Mouse (Mus musculus): ENCODE results near the gene Ntm.

Gene Ntm

GRCm38 (mm10) chr9:29482272-29482671, 480.7 kb downstream of the Ntm start:
- DNase-seq (ENCODE audit: low read depth, low spot score) = no peak

GRCm38 (mm10) chr9:29479051-29479450, 483.9 kb downstream of the Ntm start:
- DNase-seq (ENCODE audit: low read depth, low spot score) = no peak

GRCm38 (mm10) chr9:29477219-29477618, 485.7 kb downstream of the Ntm start:
- no peak for DNase-seq (ENCODE audit: low read depth, low spot score)

- no peak for DNase-seq (ENCODE audit: low read depth, low spot score)
Observed at GRCm38 (mm10) chr9:29473418-29473817, 489.5 kb downstream of the Ntm start.

- DNase-seq (ENCODE audit: low read depth, low spot score) = no peak
Observed at GRCm38 (mm10) chr9:29472226-29472625, 490.7 kb downstream of the Ntm start.

GRCm38 (mm10) chr9:29464756-29465155, 498.2 kb downstream of the Ntm start:
- no peak for DNase-seq (ENCODE audit: low read depth, low spot score)

DNA sequence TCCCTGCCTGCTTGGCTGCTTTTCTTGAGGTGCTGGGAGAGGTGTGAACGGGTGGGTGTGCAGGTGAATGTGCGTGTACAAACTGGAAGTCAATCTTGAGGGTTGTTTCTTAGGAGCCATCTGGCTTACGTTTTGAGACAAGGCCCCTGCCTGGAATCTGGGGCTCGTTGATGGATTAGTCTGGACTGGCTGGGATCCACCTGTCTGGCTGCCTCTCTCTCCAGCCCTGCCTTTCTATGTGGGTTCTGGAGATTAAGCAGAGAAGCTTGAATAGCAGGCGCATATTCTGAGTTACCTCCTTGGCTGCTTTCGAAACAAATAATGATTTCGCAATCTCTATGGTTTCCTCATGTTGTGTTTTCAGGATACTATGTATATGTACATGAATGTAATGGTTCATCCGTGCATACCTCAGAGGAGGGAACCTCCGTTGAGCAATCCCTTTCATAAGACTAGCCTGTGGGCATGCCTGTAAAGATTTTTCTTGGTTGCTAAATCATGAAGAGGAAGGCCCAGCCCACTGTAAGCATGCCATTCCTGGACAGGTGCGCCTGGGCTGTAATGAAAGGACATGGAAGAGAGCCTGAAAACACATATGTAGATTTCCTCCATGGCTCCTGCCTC, 499.9 kb downstream of the Ntm start:
- no peak for DNase-seq (ENCODE audit: low read depth, low spot score)

GRCm38 (mm10) chr9:29457976-29458572, 504.9 kb downstream of the Ntm start:
- DNase-seq (ENCODE audit: low read depth, low spot score) = no peak

- no peak for DNase-seq (ENCODE audit: low read depth, low spot score)
Observed at GRCm38 (mm10) chr9:29456014-29456413, 506.9 kb downstream of the Ntm start.

- DNase-seq (ENCODE audit: low read depth, low spot score) = no peak
Observed at GRCm38 (mm10) chr9:29451232-29451631, 511.7 kb downstream of the Ntm start.

- DNase-seq (ENCODE audit: low read depth, low spot score) = no peak
Observed at GRCm38 (mm10) chr9:29444001-29444400, 518.9 kb downstream of the Ntm start.

GRCm38 (mm10) chr9:29439401-29439800, 523.5 kb downstream of the Ntm start:
- DNase-seq (ENCODE audit: low read depth, low spot score) = no peak

GRCm38 (mm10) chr9:29434611-29435010, 528.3 kb downstream of the Ntm start:
- DNase-seq (ENCODE audit: low read depth, low spot score) = no peak

GRCm38 (mm10) chr9:29433910-29434309, 529.0 kb downstream of the Ntm start:
- no peak for DNase-seq (ENCODE audit: low read depth, low spot score)

DNA sequence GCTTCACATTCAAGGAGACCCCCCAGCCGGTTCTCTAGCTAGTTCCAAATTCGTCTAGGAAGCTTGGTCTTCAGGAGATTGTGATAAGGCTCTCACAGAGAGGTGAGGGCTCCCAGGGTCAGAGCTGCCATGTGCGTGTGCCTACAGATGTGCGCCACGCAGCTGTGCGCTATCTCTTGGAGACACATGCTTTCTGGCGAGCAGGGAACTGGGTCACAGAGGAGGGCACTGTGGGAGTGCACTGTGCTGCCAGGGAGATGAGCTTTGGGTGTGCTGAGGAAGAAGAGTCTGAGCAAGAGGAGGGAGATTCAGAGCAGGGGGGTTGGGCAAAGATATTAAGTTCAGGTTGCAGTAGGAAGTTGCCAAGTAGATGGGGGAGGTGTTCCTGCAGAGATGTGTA, 529.8 kb downstream of the Ntm start:
- DNase-seq (ENCODE audit: low read depth, low spot score) = no peak

DNA sequence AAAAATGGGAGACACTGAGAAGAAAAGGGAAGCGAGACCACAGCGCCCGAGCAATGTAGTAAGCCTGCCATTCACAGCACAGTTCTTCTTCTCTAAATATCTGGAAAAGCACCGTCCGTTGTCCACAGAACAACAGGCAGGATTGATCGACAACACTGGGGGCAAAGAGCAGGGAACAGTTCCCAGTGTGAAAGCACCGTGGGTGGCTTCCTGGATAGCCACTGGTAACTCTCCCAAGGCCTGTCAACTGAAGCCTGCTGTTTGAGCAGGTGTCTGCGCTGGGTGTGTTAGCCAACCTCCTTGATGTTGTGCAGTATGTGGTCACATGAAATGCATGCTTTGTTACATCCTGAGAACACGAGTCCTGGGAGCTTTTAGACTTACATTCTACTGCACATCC, 531.4 kb downstream of the Ntm start:
- DNase-seq (ENCODE audit: low read depth, low spot score) = no peak

GRCm38 (mm10) chr9:29430189-29430588, 532.8 kb downstream of the Ntm start:
- DNase-seq (ENCODE audit: low read depth, low spot score) = no peak

DNA sequence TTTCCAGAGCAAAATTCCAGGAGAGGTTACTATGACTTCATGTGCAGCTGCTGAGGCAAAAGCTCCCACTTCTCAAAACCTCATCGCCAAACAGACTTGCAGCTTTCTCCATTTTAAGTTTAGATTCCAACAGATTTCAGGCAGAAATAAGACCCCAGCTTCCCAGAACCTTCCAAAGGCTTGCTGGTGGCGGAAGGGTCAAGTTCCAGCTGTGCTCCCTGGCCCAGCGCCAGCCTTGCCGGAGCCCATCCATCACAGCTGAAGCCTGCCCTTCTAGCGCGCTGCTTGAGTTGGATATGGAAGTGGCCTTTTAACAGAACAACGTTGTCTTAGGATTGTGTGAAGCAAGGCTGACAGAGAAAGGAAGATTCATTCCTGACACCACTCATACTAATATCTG, 534.6 kb downstream of the Ntm start:
- no peak for DNase-seq (ENCODE audit: low read depth, low spot score)

GRCm38 (mm10) chr9:29426261-29426660, 536.7 kb downstream of the Ntm start:
- no peak for DNase-seq (ENCODE audit: low read depth, low spot score)

- DNase-seq (ENCODE audit: low read depth, low spot score) = no peak
Observed at GRCm38 (mm10) chr9:29415578-29415977, 547.4 kb downstream of the Ntm start.

DNA sequence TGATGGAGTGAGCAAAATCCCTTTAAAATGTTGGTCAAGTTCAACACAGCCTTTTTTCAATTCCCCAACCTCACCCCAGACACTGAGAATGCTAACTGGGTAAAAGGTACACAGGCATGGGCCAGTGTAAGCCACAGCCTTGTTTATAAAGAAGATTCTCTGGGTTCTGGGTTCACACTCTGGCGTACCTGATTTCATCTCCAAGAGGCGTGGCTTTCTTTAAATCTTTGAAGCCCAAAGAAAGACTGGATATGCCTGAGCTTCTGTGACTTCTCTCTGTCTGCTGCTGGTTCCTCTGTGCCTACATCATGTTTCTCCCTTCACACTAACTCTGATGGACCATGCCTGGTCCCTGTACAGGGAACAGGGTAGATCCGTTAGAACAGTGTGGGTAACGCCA, 549.8 kb downstream of the Ntm start:
- DNase-seq (ENCODE audit: low read depth, low spot score) = no peak

- no peak for DNase-seq (ENCODE audit: low read depth, low spot score)
Observed at GRCm38 (mm10) chr9:29412181-29412771, 550.7 kb downstream of the Ntm start.

DNA sequence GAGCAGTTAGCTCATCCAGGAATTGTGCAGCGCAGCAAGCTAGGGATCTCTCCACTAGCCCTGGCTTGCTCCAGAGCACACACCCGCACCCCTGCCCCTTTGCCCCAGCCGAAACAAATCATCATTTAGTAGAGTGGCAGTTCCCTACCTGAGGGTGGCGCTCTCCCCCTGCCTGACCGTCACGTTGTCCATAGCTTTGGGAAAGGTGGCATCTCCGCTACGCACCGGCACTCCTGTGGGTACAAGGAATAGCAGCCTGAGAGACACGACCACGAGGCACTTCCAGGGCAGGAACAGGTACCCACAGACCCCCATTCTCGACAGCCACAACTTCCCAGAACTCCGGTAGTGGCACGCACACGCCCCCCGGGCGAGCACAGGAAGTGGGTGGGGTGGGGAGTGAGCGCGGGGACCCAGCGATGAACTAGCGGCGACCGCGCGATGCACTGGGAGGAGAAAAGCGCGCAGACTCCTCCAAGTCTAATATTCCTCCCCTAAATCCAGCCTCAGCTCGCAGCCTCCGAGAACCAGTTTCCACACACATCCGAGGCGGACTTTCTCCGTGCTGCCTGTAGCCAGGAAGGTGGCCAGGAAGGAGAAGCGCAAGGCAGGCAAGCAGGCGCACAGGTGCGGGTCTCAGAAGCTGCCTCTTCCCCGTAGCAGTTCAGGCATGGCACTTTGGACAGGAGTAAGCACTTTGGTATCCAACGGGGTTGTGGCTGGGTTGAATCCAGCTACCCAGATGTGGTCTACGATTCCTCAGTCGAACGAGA, 551.3 kb downstream of the Ntm start:
- no peak for DNase-seq (ENCODE audit: low read depth, low spot score)

All from A20 (cell line).